Mouse (Mus musculus) induced T-regulatory cell, adult 2 months (primary cell): ENCODE results near the gene Olfr1324.
"Not testable (repeated sequence)": the region's sequence is repeated elsewhere in the genome, so short reads cannot be mapped to it uniquely, and the experiment has no call there.

Source experiments
- DNase-seq: peaks from one replicate; pipeline ENCODE4 v3.0.0-alpha.2; 2012; ENCODE audit warnings: low read depth

Gene Olfr1324

GRCm38 (mm10) chrX:50428398-50428797 is at the start of gene Olfr1324:
Gene Olfr1324 (minus strand): TSS chrX:50428498.
- DNase-seq, result no peak

- not testable (repeated sequence) for DNase-seq
Observed at GRCm38 (mm10) chrX:50470341-50470740, 42.0 kb upstream of the Olfr1324 start.

- DNase-seq, result no peak
Observed at GRCm38 (mm10) chrX:50456136-50456535, 27.8 kb upstream of the Olfr1324 start.

- no peak for DNase-seq
Observed at GRCm38 (mm10) chrX:50443352-50443751, 15.1 kb upstream of the Olfr1324 start.

- no peak for DNase-seq
Observed at GRCm38 (mm10) chrX:50442696-50443095, 14.4 kb upstream of the Olfr1324 start.

GRCm38 (mm10) chrX:50432499-50432898 is 4.2 kb upstream of the Olfr1324 start:
- no peak for DNase-seq

- no peak for DNase-seq
Observed at GRCm38 (mm10) chrX:50427712-50428328, 478 bp downstream of the Olfr1324 start.

GRCm38 (mm10) chrX:50425899-50426436 is 2.3 kb downstream of the Olfr1324 start:
- no peak for DNase-seq

- DNase-seq, result not testable (repeated sequence)
Observed at GRCm38 (mm10) chrX:50410361-50410760, 17.9 kb downstream of the Olfr1324 start.

GRCm38 (mm10) chrX:50390616-50391015 is 37.7 kb downstream of the Olfr1324 start:
- not testable (repeated sequence) for DNase-seq

- no peak for DNase-seq
Observed at GRCm38 (mm10) chrX:50374978-50375377, 53.3 kb downstream of the Olfr1324 start.
